Mouse (Mus musculus): Measurements from ENCODE around the gene Ier5.

DNA sequence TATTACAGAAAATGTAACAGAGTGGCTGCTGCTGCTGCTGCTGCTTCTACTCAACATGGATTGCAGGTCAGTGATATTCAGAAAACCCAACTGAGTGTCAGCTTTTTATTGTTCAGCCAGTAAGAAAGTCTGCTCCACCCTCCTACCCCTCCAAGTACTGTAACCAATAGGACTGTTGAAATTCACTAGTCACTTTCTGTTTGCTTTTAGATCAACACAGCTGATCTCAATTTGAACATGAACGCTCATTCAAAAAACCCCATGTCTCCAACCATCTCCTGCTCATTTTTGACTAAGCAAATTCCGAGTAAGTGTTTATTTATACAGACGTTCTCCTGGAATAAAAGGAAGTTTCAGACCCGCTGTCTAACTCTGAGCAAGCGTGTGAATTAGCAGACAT, 8.4 kb upstream of the Ier5 start:
- no peak for TF ChIP-seq POLR2A (IDR thresholded peaks at IDR 0.05; ENCODE audit: insufficient read depth, low read depth, low read length)
- TF ChIP-seq CTCF (IDR thresholded peaks at IDR 0.05): no peak
- no peak for TF ChIP-seq EP300 (IDR thresholded peaks at IDR 0.05; ENCODE audit: insufficient read depth, low read depth, low read length)
